In genomic region chrX:134141551-134141950, GRCm38 (mm10) we compare ENCODE assay signal across 24 mouse cellular contexts. TPM values are rescaled to one million over a fixed set of nuclear protein-coding genes. Genes with fewer than 3 reads are reported as not detected.
A peak's percentile ranks its signal among the peaks of the same experiment; 100 is the strongest.
DNase-seq lines count a peak whose midpoint lies in the region; ATAC-seq lines count a peak whose summit lies in the region.
"Had no signal": no experiment of that assay in that cellular context is flagged by ENCODE, and none has a peak within 500 bp of the region (broad histone marks: within the 10 kb centered on the region; RNA-seq: fewer than 3 reads in every experiment).

No protein-coding gene starts in this region.

- no peak overlapping the region for H3K9ac ChIP-seq in kidney, embryonic 16.5 days (replicated peaks; ENCODE audit: low read length)
- H3K9ac ChIP-seq: embryonic facial prominence, embryonic 12.5 days; forebrain, embryonic 13.5 days; forebrain, embryonic 15.5 days; forebrain, postnatal 0 days had no signal

- 96% methylated on average over 1 of the region's 1 CpGs for WGBS in kidney, embryonic 16.5 days

- no peaks in the 10 kb centered on the region for H3K36me3 ChIP-seq in kidney, embryonic 16.5 days (ENCODE audit: insufficient read depth, low read length)
- H3K36me3 ChIP-seq: embryonic facial prominence, embryonic 10.5 days; embryonic facial prominence, embryonic 12.5 days; forebrain, embryonic 15.5 days had no signal

- H3K27ac ChIP-seq in kidney, embryonic 16.5 days (ENCODE audit: low read length), result no peak overlapping the region
- H3K27ac ChIP-seq: embryonic facial prominence, embryonic 10.5 days; embryonic facial prominence, embryonic 12.5 days; forebrain, embryonic 13.5 days; forebrain, embryonic 15.5 days had no signal

- DNase-seq in frontal cortex, postnatal 36 days (ENCODE audit: low spot score in 2 of 2), result no peak
- DNase-seq in 3T3-L1 (ENCODE audit: low read depth, low spot score), result peak; percentile 57
- DNase-seq in NIH3T3 (ENCODE audit: low read depth), result peak; percentile 25
- DNase-seq in kidney, adult 8-10 months, result no peak
- DNase-seq: adrenal gland, adult 2 months; adrenal gland, postnatal 10 days; adrenal gland, postnatal 25 days; cerebellum, adult 11-12 months; cerebellum, adult 2 months; cerebellum, adult 9-10 months; cerebellum, postnatal 10 days; cerebellum, postnatal 25 days; forebrain, postnatal 0 days had no signal

- H3K27me3 ChIP-seq in kidney, embryonic 16.5 days (ENCODE audit: insufficient read depth, low read length), result peaks cover 18% of the 10 kb centered on the region; the same call in 1 of the 2 replicates
- H3K27me3 ChIP-seq: embryonic facial prominence, embryonic 12.5 days; forebrain, embryonic 13.5 days; forebrain, embryonic 15.5 days had no signal

- H3K9me3 ChIP-seq in kidney, embryonic 16.5 days (ENCODE audit: low read length), result no peaks in the 10 kb centered on the region
- H3K9me3 ChIP-seq: embryonic facial prominence, embryonic 10.5 days; embryonic facial prominence, embryonic 12.5 days; forebrain, embryonic 13.5 days; forebrain, embryonic 15.5 days had no signal

- H3K4me2 ChIP-seq in kidney, embryonic 16.5 days (replicated peaks; ENCODE audit: low read depth, low read length), result no peak overlapping the region
- H3K4me2 ChIP-seq: embryonic facial prominence, embryonic 12.5 days; forebrain, embryonic 13.5 days; forebrain, embryonic 15.5 days had no signal

- no peaks in the 10 kb centered on the region for H3K4me1 ChIP-seq in kidney, embryonic 16.5 days (ENCODE audit: insufficient read depth, low read length)
- H3K4me1 ChIP-seq: embryonic facial prominence, embryonic 10.5 days; embryonic facial prominence, embryonic 12.5 days; forebrain, embryonic 13.5 days; forebrain, embryonic 15.5 days had no signal

- peak; percentile 78; the same call in 1 of the 2 replicates for ATAC-seq in frontal cortex, adult (ENCODE audit: low TSS enrichment)
- ATAC-seq in kidney, embryonic 16.5 days (ENCODE audit: low FRiP score, low TSS enrichment), result no peak
- ATAC-seq: forebrain, embryonic 13.5 days; forebrain, embryonic 15.5 days; forebrain, postnatal 0 days had no signal

- no peak overlapping the region for H3K4me3 ChIP-seq in kidney, embryonic 16.5 days (ENCODE audit: low read length)
- H3K4me3 ChIP-seq: embryonic facial prominence, embryonic 10.5 days; embryonic facial prominence, embryonic 12.5 days; forebrain, embryonic 13.5 days; forebrain, embryonic 15.5 days had no signal

RNA-seq across cellular contexts. Expression of gene Xkrx, which starts 20.3 kb away (rescaled TPM):
- polyA plus RNA-seq in kidney, embryonic 16.5 days (2015; fragmentation: Nextera tagmentation; extraction: Ambion mirVana), result 0.09 and 0.14 TPM in 2 replicates
- polyA plus RNA-seq: embryonic facial prominence, embryonic 10.5 days; forebrain, embryonic 11.5 days had no signal

RNA-seq across cellular contexts. Expression of gene Arl13a, which starts 45.8 kb away (rescaled TPM):
- 0.09 TPM in 1 of 2 replicates, not detected in the other for polyA plus RNA-seq in kidney, embryonic 16.5 days (2015; fragmentation: Nextera tagmentation; extraction: Ambion mirVana)
- polyA plus RNA-seq: adrenal gland, adult 2 months; C2C12; cerebellum, adult 2 months; cortical plate, adult 2 months; embryonic facial prominence, embryonic 10.5 days; embryonic facial prominence, embryonic 12.5 days; embryonic facial prominence, embryonic 14.5 days; forebrain, embryonic 11.5 days; forebrain, embryonic 13.5 days; forebrain, embryonic 15.5 days; forebrain, postnatal 0 days; frontal cortex, adult 2 months had no signal

Comparison
In these comparisons a context has a peak if more than half of its experiments do, and no peak if none do; other contexts are left out.
1. DNase-seq: peak in 3T3-L1 (single experiment) and NIH3T3 (single experiment); none in frontal cortex, postnatal 36 days (0 of 2) and kidney, adult 8-10 months (0 of 2).